Mouse (Mus musculus) kidney, adult 8-10 months (tissue): ENCODE measurements at regions not wholly inside any gene's neighbourhood (a gene's known extent, or its start where the extent isn't known, plus 50 kb on each side); places are given as distances from the start of the nearest gene placed in this dataset.

ENCODE experiments used
- DNase-seq, 2 experiments: peaks; one replicate each; pipeline ENCODE4 v3.0.0; 2022

GRCm38 (mm10) chr15:62849326-62849725, 995.7 kb downstream of the Gsdmc2 start:
- peak; percentile 7 to 23 for DNase-seq

- no peak for DNase-seq
These were observed 999.1 kb downstream of the Gsdmc2 start for GRCm38 (mm10) chr15:62845884-62846283.

GRCm38 (mm10) chr15:62825586-62825985, 1019.4 kb downstream of the Gsdmc2 start:
- no peak for DNase-seq

GRCm38 (mm10) chr15:62823861-62824518, 1021.0 kb downstream of the Gsdmc2 start:
- DNase-seq: no peak

- DNase-seq: no peak
These were observed 1022.7 kb downstream of the Gsdmc2 start for GRCm38 (mm10) chr15:62822305-62822704.

- no peak for DNase-seq
These were observed 1031.9 kb downstream of the Gsdmc2 start for GRCm38 (mm10) chr15:62813093-62813492.

GRCm38 (mm10) chr15:62812026-62812425, 1033.0 kb downstream of the Gsdmc2 start:
- DNase-seq: no peak

GRCm38 (mm10) chr15:62809320-62809719, 1035.7 kb downstream of the Gsdmc2 start:
- DNase-seq: no peak

- no peak for DNase-seq
These were observed 1036.7 kb downstream of the Gsdmc2 start for GRCm38 (mm10) chr15:62808087-62808808.

- no peak for DNase-seq
These were observed 1037.6 kb downstream of the Gsdmc2 start for GRCm38 (mm10) chr15:62807364-62807763.

- peak; percentile 11 to 16 for DNase-seq
These were observed 1042.2 kb downstream of the Gsdmc2 start for GRCm38 (mm10) chr15:62802770-62803169.

GRCm38 (mm10) chr15:62798731-62799130, 1046.2 kb downstream of the Gsdmc2 start:
- DNase-seq: no peak

- no peak for DNase-seq
These were observed 1051.4 kb downstream of the Gsdmc2 start for GRCm38 (mm10) chr15:62793569-62793968.

GRCm38 (mm10) chr15:62792084-62792483, 1052.9 kb downstream of the Gsdmc2 start:
- no peak for DNase-seq

- DNase-seq: no peak
These were observed 1057.2 kb downstream of the Gsdmc2 start for GRCm38 (mm10) chr15:62787753-62788152.

- no peak for DNase-seq
These were observed 1058.7 kb downstream of the Gsdmc2 start for GRCm38 (mm10) chr15:62786315-62786714.

- no peak for DNase-seq
These were observed 1060.4 kb downstream of the Gsdmc2 start for GRCm38 (mm10) chr15:62784456-62785139.

GRCm38 (mm10) chr15:62778899-62779298, 1066.1 kb downstream of the Gsdmc2 start:
- DNase-seq: no peak

GRCm38 (mm10) chr15:62752686-62753085, 1092.3 kb downstream of the Gsdmc2 start:
- DNase-seq: no peak

GRCm38 (mm10) chr15:62743879-62744278, 1101.1 kb downstream of the Gsdmc2 start:
- DNase-seq: no peak

- no peak for DNase-seq
These were observed 1104.2 kb downstream of the Gsdmc2 start for GRCm38 (mm10) chr15:62740746-62741145.

GRCm38 (mm10) chr15:62735334-62735733, 1109.6 kb downstream of the Gsdmc2 start:
- no peak for DNase-seq

GRCm38 (mm10) chr15:62734900-62735299, 1110.1 kb downstream of the Gsdmc2 start:
- no peak for DNase-seq

GRCm38 (mm10) chr15:62730524-62730923, 1114.5 kb downstream of the Gsdmc2 start:
- DNase-seq: no peak
